Mouse (Mus musculus): ENCODE data around the gene Mrm3. TPM values are rescaled to one million over a fixed set of nuclear protein-coding genes. Genes with fewer than 3 reads are reported as not detected.

The Mrm3 gene
- total RNA-seq (2023) = 1 to 10 TPM; 2.4 to 4.6 TPM

DNA sequence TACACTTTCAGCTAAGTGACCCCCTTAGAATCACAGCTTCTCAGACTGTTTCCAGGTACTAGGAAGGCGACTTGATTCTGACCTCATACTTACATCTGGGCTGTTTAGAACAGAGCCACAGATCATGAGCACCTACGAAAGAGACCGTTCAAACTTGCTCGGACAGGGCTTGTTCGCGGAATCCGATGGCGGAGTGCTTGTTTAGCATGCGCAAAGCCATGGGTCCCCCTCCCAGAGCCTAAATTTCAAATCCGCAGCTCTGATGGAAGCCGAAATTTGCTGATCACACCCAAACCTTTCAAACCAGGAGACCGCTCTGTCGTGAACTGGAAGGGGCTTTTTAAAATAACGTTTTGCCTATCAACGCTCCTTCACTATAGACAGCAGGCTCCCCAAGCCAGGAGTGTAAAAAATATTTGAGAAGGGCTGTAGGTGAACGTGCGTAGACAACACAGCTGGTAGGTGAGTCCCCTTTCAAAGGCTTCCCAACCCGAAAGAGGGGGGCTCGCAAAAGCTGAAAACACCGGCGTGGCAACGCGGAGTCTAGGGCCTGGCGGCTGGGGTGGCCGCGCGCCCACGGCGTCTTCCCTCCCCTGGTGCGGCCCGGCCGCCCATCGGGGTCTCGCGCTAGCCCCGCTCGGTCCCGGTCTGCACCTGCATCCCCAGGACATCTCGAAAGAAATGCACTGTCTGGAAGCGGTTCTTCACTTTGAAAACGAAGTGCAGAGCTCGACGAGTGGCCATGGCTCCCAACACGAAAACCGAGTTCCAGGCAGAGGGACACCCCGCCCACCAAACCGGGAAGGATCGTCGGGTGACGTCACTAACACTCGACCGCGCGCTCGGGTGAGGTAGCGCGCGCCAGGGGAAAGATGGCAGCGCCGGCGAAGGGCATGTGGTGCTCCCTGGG, at the start of gene Mrm3, which contains the start of gene Glod4:
TSS of gene Mrm3 (plus strand) at position 815 of the 910 bp plus-strand sequence.
TSS of gene Glod4 (minus strand) at position 825 of the 910 bp plus-strand sequence.

DNA sequence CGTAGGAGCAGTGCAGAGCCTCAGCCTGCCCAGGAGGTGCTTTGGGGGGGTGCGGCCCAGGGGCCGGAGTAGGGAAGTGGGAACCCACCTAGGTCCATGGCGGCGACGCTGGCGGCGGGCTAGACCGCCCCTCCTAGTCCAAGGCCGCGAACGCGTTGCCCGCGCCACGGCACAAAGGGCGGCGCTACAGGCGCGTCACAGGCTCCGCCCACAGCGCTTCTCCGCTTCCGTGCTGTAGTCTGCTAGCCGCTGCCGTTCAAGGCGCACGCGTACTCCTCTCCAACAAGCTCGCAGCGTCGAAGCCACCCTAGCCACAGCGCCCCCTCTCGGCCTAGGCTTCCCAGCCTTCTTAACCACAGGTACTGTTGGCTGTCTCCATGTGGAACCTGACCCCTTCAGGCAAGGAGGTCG, 26.1 kb upstream of the Mrm3 start, which contains the start of the genes Dbil5 and Gemin4:
TSS of gene Dbil5 (plus strand) at position 219 of the 411 bp plus-strand sequence.
TSS of gene Gemin4 (minus strand) at position 275 of the 411 bp plus-strand sequence.

Other genes starting within 250 kb of the Mrm3 start
- not detected for gene 1700016K19Rik, start 243.8 kb upstream of the Mrm3 start, total RNA-seq (2023)
- 100 to 1,000 TPM; 166 to 173 TPM for gene Rflnb, start 215.9 kb upstream of the Mrm3 start, total RNA-seq (2023)
- gene Vps53, start 64.1 kb upstream of the Mrm3 start, total RNA-seq (2023) = 10 to 100 TPM; 39.2 to 41.0 TPM
- gene Fam57a, start 64.0 kb upstream of the Mrm3 start, total RNA-seq (2023) = 1 to 10 TPM; 1.1 to 1.2 TPM
- under 1 TPM in 1 of 2 experiments, not detected in 1; 0.97 TPM for gene Dbil5, start 26.1 kb upstream of the Mrm3 start, total RNA-seq (2023)
- 1 to 10 TPM in 1 of 2 experiments, not detected in 1; 1.1 TPM for gene Gemin4, start 26.1 kb upstream of the Mrm3 start, total RNA-seq (2023)
- 10 to 100 TPM; 27.9 to 28.0 TPM for gene Glod4, start within 50 bp of the Mrm3 start, total RNA-seq (2023)
- gene Nxn, start 155.4 kb downstream of the Mrm3 start, total RNA-seq (2023) = 10 to 100 TPM; 20.1 to 22.9 TPM
- gene Timm22, start 163.2 kb downstream of the Mrm3 start, total RNA-seq (2023) = 10 to 100 TPM in 1 of 2 experiments, 1 to 10 TPM in 1; 9.3 to 11.9 TPM

Measured in neutrophil, adult 59 days (primary cell).